Mouse (Mus musculus) cerebellum, postnatal 14 days (tissue): ENCODE measurements around the gene Akr1b8.
"Not testable (repeated sequence)": the region's sequence is repeated elsewhere in the genome, so short reads cannot be mapped to it uniquely, and the experiment has no call there.

ENCODE experiments used
- DNase-seq, 2 experiments: peaks; one replicate each; pipeline ENCODE4 v3.0.0; 2021; ENCODE audit warnings: mixed read lengths in 2 of 2

Akr1b8 gene

GRCm38 (mm10) chr6:34353658-34354353 lies at the start of gene Akr1b8:
Gene Akr1b8 (plus strand): TSS chr6:34354119.
- DNase-seq = peak; percentile 85 to 93

GRCm38 (mm10) chr6:34304675-34305241 lies 49.2 kb upstream of the Akr1b8 start:
- no peak for DNase-seq

GRCm38 (mm10) chr6:34306797-34307196 lies 47.1 kb upstream of the Akr1b8 start:
- DNase-seq = no peak

- DNase-seq = no peak
Measured at GRCm38 (mm10) chr6:34309526-34309925, 44.4 kb upstream of the Akr1b8 start.

GRCm38 (mm10) chr6:34310023-34310595 lies 43.8 kb upstream of the Akr1b8 start:
- DNase-seq = no peak

- no peak for DNase-seq
Measured at GRCm38 (mm10) chr6:34313386-34313785, 40.5 kb upstream of the Akr1b8 start.

GRCm38 (mm10) chr6:34313921-34314320 lies 40.0 kb upstream of the Akr1b8 start:
- peak in 1 of 2 experiments; percentile 36 for DNase-seq

- peak; percentile 86 to 89 for DNase-seq
Measured at GRCm38 (mm10) chr6:34316854-34317771, 36.8 kb upstream of the Akr1b8 start, which contains the start of gene Akr1b3. Gene Akr1b3 (minus strand): TSS chr6:34317478.

- peak; percentile 63 to 75 for DNase-seq
Measured at GRCm38 (mm10) chr6:34318172-34318571, 35.7 kb upstream of the Akr1b8 start.

- DNase-seq = no peak
Measured at GRCm38 (mm10) chr6:34318636-34319035, 35.3 kb upstream of the Akr1b8 start.

- DNase-seq = no peak
Measured at GRCm38 (mm10) chr6:34322121-34322520, 31.8 kb upstream of the Akr1b8 start.

GRCm38 (mm10) chr6:34331379-34331778 lies 22.5 kb upstream of the Akr1b8 start:
- no peak for DNase-seq

- not testable (repeated sequence) for DNase-seq
Measured at GRCm38 (mm10) chr6:34331804-34332203, 22.1 kb upstream of the Akr1b8 start.

- no peak for DNase-seq
Measured at GRCm38 (mm10) chr6:34334673-34335072, 19.2 kb upstream of the Akr1b8 start.

- DNase-seq = no peak
Measured at GRCm38 (mm10) chr6:34337799-34338198, 16.1 kb upstream of the Akr1b8 start.

GRCm38 (mm10) chr6:34341991-34342390 lies 11.9 kb upstream of the Akr1b8 start:
- DNase-seq = no peak

- DNase-seq = no peak
Measured at GRCm38 (mm10) chr6:34342476-34342875, 11.4 kb upstream of the Akr1b8 start.

- no peak for DNase-seq
Measured at GRCm38 (mm10) chr6:34343426-34343825, 10.5 kb upstream of the Akr1b8 start.

- DNase-seq = no peak
Measured at GRCm38 (mm10) chr6:34344135-34344850, 9.6 kb upstream of the Akr1b8 start.

GRCm38 (mm10) chr6:34344935-34345334 lies 9.0 kb upstream of the Akr1b8 start:
- peak; percentile 25 for DNase-seq

GRCm38 (mm10) chr6:34346096-34346898 lies 7.6 kb upstream of the Akr1b8 start:
- peak; percentile 81 to 85 for DNase-seq
